Mouse (Mus musculus): ENCODE measurements around the gene Cdk5rap3. TPM values are rescaled to one million over a fixed set of nuclear protein-coding genes. Genes with fewer than 3 reads are reported as not detected.

Gene Cdk5rap3
- polyA plus RNA-seq (2012; rRNA removed): 36.7 and 41.5 TPM in 2 replicates

GRCm38 (mm10) chr11:96916044-96916884 lies at the start of gene Cdk5rap3:
Cdk5rap3 (minus strand) TSS chr11:96916496.

GRCm38 (mm10) chr11:96943746-96944304 lies 27.5 kb upstream of the Cdk5rap3 start, which contains the start of gene Pnpo:
Pnpo (minus strand) TSS chr11:96943986.

GRCm38 (mm10) chr11:96928088-96928487 lies 11.8 kb upstream of the Cdk5rap3 start, which contains the start of gene Prr15l:
Prr15l (plus strand) TSS chr11:96928104.

Other genes starting within 250 kb of the Cdk5rap3 start
- 19.0 and 19.1 TPM in 2 replicates for gene Snx11, start 138.9 kb downstream of the Cdk5rap3 start, polyA plus RNA-seq (2012; rRNA removed)
- gene Cbx1, start 127.4 kb downstream of the Cdk5rap3 start, polyA plus RNA-seq (2012; rRNA removed): 20.4 and 20.9 TPM in 2 replicates
- gene Nfe2l1, start 86.5 kb downstream of the Cdk5rap3 start, polyA plus RNA-seq (2012; rRNA removed): 113 and 173 TPM in 2 replicates
- 31.4 and 38.7 TPM in 2 replicates for gene Copz2, start 66.6 kb downstream of the Cdk5rap3 start, polyA plus RNA-seq (2012; rRNA removed)
- 237 and 308 TPM in 2 replicates for gene Prr15l, start 11.6 kb upstream of the Cdk5rap3 start, polyA plus RNA-seq (2012; rRNA removed)
- 63.6 and 72.4 TPM in 2 replicates for gene Pnpo, start 27.5 kb upstream of the Cdk5rap3 start, polyA plus RNA-seq (2012; rRNA removed)
- gene Sp2, start 66.5 kb upstream of the Cdk5rap3 start, polyA plus RNA-seq (2012; rRNA removed): 16.6 and 18.3 TPM in 2 replicates
- gene Sp6, start 96.9 kb upstream of the Cdk5rap3 start, polyA plus RNA-seq (2012; rRNA removed): 0.31 and 0.41 TPM in 2 replicates
- 18.4 and 19.4 TPM in 2 replicates for gene Scrn2, start 113.4 kb upstream of the Cdk5rap3 start, polyA plus RNA-seq (2012; rRNA removed)
- 0.21 and 0.41 TPM in 2 replicates for gene Lrrc46, start 124.9 kb upstream of the Cdk5rap3 start, polyA plus RNA-seq (2012; rRNA removed)
- 154 and 159 TPM in 2 replicates for gene Mrpl10, start 125.1 kb upstream of the Cdk5rap3 start, polyA plus RNA-seq (2012; rRNA removed)
- gene Osbpl7, start 134.1 kb upstream of the Cdk5rap3 start, polyA plus RNA-seq (2012; rRNA removed): 43.5 and 50.6 TPM in 2 replicates
- gene Tbx21, start 198.8 kb upstream of the Cdk5rap3 start, polyA plus RNA-seq (2012; rRNA removed): 0.25 and 0.54 TPM in 2 replicates
- gene Tbkbp1, start 235.0 kb upstream of the Cdk5rap3 start, polyA plus RNA-seq (2012; rRNA removed): 7.7 and 7.8 TPM in 2 replicates

Data from colon, adult 2 months (tissue).